Mouse (Mus musculus) CD4-positive, CD25-positive, alpha-beta regulatory T cell, adult 4 months (primary cell): ENCODE measurements around the gene Gprc5d. TPM values are rescaled to one million over a fixed set of nuclear protein-coding genes. Genes with fewer than 3 reads are reported as not detected.

ENCODE experiments used
- ATAC-seq: one replicate; pipeline ENCODE4 v1.8.0; 2017
- polyA plus RNA-seq, 2 experiments: library from polyadenylated mRNA; unstranded; fragments of 100-300 nt; shearing (Covaris generic); gene quantifications; one replicate each; pipeline ENCODE4 v1.2.1; 2017

Gprc5d gene
- polyA plus RNA-seq, 2 experiments from 2014 or later, result not detected

- ATAC-seq, result no peak
Measured at GRCm38 (mm10) chr6:135135735-135136134, 17.7 kb upstream of the Gprc5d start.

GRCm38 (mm10) chr6:135133486-135133885 lies 15.4 kb upstream of the Gprc5d start:
- ATAC-seq, result no peak

GRCm38 (mm10) chr6:135133086-135133485 lies 15.0 kb upstream of the Gprc5d start:
- ATAC-seq, result no peak

- no peak for ATAC-seq
Measured at GRCm38 (mm10) chr6:135124755-135125380, 6.8 kb upstream of the Gprc5d start.

- no peak for ATAC-seq
Measured at GRCm38 (mm10) chr6:135116479-135116878, 1.6 kb downstream of the Gprc5d start.

DNA sequence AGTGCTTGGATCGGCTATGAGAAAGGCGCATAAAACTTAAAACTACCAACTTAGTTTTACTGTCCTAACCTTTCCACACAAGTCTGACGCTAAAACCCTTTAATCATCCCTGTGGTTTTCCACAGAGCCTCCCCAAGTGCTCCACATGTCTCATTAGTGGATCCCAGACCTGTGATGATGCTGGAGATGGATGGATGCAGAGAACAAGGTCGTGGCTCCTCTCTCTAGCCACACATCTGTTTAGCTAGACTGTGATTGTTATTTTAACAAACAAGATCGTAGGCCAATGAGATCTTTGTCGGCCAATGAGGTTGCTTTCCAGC lies 5.0 kb downstream of the Gprc5d start:
- no peak for ATAC-seq

GRCm38 (mm10) chr6:135112411-135113113 lies 5.5 kb downstream of the Gprc5d start:
- ATAC-seq, result no peak

- no peak for ATAC-seq
Measured at GRCm38 (mm10) chr6:135107014-135107413, 11.1 kb downstream of the Gprc5d start.

DNA sequence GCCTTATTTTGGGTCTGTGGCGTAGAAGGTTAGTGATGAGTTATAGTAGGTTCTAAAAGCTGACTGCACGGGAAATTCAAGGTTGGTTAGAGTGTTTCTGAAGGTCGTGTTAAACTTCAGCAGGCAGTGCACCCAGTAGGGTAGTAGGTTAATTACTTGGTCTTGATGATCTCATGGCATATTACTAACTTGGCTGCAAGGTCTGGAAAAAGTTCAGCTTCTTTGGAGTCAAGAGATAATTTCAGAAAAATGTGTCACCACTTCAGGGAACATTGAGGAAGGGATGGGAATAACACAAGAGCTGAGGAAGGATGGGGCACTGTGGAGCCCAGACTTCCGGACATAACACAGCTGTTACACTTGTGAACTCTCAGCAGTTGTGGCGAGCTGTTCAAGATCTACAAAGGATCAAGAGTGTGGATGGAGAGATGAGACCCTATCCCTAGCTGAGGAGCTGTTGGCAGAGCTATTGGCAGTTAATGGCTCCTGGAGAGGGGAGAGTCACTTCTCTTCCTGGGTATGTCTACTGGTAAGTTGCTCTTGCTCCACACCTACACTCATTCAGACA lies 15.3 kb downstream of the Gprc5d start:
- ATAC-seq, result no peak

GRCm38 (mm10) chr6:135100787-135101472 lies 17.2 kb downstream of the Gprc5d start:
- no peak for ATAC-seq

- no peak for ATAC-seq
Measured at GRCm38 (mm10) chr6:135092798-135093470, 25.1 kb downstream of the Gprc5d start.

- no peak for ATAC-seq
Measured at GRCm38 (mm10) chr6:135090661-135091060, 27.4 kb downstream of the Gprc5d start.

- no peak for ATAC-seq
Measured at GRCm38 (mm10) chr6:135089786-135090185, 28.3 kb downstream of the Gprc5d start.

DNA sequence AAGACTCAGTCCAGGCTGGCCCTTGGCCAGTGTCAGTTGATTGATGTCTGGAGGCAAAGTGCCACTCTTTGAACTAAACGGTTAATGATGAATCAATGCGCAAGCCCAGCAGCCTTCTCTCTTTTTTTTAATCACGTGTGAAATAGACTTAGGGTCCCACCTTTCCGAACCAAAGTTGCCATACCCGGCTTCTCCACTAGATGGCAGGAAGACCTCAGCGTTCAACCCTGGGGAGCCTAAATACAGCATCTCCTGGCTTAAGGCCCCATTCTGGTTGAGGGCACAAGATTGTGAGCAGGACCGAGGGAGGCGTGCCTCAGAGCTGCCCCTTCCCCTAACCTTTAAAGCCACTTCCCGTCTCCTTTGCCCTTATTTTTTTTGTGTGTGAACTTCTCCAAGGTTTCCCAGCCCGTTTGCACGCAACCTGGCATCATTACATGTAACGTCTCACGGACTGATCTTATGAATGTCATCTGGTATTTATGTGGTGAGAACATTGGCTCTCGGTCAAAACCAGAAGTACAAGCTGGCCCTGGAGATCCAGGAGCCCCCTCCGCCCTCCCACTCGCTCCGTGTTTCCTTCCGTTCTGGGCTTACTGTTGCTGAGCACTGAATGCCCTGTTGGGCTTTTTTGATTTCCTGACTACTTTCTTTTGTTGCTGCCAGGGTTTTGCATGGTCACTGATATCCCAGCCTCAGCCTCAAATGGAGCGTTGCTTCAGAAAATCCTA lies 30.2 kb downstream of the Gprc5d start:
- ATAC-seq, result peak; percentile 75

DNA sequence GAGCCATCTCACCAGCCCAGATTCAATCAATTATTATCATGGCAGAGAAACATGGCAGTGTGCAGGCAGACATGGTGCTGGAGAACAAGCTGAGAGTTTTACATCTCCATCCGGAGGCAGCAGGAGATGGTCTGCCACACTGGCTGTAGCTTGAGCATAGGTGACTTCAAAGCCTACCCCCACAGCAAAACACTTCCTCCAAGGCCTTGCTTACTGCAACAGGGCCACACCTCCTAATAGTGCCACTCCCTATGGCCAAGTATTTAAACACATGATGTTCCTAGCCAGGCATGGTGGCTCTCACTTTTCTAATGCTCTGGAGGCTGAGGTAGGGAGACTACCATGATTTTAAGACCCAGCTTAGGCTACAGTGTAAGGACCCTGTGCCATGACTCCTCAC lies 32.4 kb downstream of the Gprc5d start:
- no peak for ATAC-seq

DNA sequence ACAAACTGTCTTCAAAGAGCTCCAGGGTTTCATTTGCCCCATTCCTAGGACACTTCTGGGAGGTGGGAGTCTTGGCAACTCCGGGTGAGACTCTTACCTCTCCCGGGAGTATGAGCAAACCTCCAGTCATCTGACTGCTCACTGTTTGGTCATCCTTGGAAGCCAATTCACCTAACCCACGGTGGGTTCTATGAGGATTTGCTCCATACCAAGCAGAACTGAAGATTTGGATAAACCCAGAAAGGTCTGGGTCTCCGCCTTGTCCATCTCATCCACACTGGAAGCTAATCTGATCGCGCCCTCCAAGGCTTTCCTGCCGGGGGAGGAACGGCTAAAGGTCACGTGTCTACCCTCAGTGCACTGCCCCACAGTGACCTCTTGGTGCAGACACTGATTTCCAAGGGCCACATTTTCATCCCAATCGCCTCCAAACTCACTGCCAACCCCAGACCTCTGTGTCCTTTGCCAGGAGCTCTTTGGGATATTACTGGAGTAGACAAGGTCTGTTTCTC lies 34.0 kb downstream of the Gprc5d start:
- no peak for ATAC-seq

- ATAC-seq, result no peak
Measured at GRCm38 (mm10) chr6:135078420-135078819, 39.7 kb downstream of the Gprc5d start.

DNA sequence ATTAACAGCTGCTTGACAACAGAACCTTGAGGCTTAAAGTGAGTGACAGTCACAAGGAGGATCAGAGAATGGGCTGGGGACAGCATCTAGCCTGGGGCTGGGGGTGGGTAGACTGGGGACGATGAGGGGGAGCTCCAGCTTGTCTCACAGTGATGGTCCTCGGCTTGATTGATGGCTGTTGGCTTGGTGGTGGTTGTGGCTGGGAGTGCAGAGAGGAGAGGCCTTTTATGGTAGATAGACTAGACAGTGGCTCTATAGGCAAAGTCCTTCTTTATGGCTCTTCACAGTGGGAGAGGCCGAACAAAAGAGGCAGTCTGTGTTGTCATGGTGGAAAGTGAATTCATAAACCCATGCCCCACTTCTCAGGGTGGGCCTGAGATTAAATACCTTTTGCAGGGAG lies 41.9 kb downstream of the Gprc5d start:
- no peak for ATAC-seq

DNA sequence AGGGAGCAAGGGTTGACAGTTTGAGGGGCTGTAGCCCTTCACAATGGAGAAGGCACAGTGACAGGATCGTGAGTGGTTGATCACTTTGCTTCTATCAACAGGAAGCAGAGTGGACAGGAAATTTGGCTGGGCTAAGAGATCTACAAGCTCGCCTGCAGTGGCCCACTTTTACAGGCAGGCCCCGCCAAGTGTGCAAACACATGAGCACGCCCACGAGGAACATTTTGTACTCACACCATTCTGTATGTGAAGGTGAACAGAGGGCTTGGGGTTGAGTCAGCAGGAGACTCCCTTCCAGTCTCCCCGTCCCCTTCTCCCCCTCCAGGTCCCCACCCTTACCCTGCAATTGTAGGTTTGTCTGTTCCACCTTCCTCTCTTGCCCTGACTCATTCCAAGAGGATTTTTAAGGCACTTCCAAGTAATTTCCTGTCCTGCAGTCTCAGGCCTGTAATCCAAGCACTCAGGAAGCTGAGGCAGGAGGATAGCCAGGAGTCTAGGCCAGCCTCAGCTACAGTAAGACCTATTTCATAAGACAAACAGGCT lies 43.6 kb downstream of the Gprc5d start:
- no peak for ATAC-seq

DNA sequence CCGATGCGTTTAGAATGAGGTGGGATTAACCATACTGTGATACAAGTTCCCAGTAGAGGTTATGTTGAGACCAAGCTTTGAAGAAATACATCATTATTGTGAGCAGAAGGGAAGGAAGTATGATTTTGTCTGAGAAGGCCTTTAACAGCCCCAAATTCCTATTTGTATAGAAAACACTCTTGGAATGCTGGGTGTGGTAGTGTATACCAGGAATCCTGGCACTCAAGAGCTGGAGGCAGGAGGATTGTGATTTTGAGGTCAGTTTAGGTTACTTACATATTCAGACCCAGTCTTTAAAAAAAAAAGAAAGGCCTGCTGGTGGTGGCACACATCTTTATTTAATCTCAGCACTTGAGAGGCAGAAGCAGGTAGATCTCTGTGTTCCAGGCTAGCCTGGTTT lies 47.7 kb downstream of the Gprc5d start:
- no peak for ATAC-seq

DNA sequence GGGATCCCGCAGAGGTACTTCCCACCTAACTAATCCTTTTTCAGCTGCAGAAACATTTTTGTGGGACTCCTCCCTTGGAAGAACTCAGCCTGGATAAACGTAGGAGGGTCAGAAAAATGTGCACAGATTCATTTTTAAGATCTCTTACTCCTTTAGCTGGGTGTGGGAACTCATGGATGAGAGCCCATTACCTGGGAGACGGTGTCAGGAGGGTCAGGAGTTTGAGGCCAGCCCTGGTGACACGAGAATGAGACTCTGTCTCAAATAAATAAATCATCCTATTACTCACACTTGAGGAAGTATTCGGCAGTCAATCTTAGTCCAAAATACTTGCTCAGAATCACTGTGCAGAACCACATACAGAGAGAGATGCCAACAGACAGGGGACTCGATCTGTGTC lies 48.2 kb downstream of the Gprc5d start:
- no peak for ATAC-seq

- ATAC-seq, result no peak
Measured at GRCm38 (mm10) chr6:135068221-135068620, 49.9 kb downstream of the Gprc5d start.
